Mouse (Mus musculus): ENCODE data around the gene Ccr1.
"Not testable (repeated sequence)": the region's sequence is repeated elsewhere in the genome, so short reads cannot be mapped to it uniquely, and the experiment has no call there.

Ccr1 gene

GRCm38 (mm10) chr9:123968290-123968912 is at the start of gene Ccr1:
Ccr1 (minus strand) TSS chr9:123968692.
- DNase-seq (ENCODE audit: low spot score in 2 of 2) = no peak

- no peak for DNase-seq (ENCODE audit: low spot score in 2 of 2)
Observed at GRCm38 (mm10) chr9:124016048-124016447, 47.6 kb upstream of the Ccr1 start.

DNA sequence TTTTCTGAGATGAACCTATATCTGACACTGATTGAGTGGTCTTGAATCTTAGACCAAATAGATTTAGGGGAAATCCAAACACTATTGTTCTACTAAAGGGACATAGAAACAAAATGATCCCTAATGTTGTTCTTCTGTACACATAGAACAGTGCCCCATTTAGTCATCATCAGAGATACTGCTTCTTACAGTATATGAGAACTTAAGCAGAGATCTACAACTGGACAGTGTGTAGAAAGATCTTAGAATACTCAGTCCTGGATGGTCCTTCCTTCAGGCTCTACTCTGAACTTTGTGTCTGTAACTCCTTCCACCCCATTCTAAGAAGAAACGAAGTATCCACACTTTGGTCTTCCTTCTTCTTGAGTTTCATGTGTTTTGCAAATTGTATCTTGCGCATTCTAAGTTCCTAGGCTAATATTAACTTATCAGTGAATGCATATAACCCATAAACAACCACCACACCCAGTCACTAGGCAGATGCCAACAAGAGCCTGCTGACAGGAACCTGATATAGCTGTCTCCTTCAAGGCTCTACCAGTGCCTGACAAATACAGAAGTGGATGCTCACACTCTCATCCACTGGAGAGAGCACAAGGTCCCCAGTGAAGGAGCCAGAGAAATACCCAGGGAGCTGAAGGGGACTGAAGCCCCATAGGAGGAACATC is 46.6 kb upstream of the Ccr1 start:
- DNase-seq (ENCODE audit: low spot score in 2 of 2) = no peak

DNA sequence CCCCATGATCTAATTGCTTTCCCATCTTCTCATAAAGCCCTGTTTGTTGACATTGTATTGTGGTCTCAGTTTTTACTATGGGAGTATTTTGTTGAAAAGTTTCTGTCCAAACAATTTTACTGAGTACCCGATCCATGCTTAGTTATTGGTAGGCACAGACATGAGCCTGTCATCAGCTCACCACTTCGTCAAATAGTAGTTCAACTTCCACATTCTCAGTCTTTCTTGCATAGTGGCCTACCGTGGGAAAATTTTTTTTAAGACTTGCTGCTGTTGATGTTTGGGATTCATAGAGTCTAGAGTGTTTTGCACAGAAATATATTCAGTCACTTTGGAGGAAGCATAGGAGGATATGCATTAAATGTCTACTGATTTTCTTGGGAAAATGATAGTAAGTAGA is 44.8 kb upstream of the Ccr1 start:
- DNase-seq (ENCODE audit: low spot score in 2 of 2) = no peak

DNA sequence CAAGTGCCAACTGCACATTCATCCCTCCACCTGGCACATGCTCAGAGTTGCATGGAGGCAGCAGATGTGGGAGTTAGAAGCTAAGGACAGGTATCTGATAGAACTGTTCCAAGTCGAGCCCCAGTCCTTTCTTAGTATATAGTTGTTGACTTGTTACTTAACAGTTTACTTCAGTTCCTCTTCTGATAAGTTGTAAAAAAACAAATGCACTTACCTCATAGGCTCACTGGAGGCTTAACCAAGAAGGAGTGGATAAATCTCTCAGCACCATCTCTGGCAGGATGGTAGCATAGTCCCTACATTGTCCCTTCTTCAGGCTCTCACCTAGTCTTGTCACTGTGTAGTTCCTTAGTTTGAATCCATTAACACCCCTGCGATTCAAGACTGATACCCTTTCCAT is 44.2 kb upstream of the Ccr1 start:
- DNase-seq (ENCODE audit: low spot score in 2 of 2) = no peak

DNA sequence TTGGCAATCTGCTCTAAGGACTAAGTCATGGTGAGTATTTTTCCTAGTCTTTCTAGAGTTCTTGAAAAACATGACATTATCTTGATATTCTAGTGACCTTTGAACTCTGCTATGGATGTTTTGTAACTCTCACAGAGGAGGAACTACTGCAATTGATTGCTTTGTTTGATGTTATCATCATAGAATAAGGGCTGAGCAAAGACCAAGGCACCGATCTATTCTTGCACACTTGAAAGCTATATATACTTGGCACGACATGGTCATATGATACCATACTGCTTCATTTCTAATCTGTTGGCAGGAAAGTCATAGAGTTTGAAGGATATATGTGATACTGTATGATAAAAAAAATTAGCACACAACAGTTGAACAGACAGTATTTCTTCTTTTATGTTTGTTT is 31.3 kb upstream of the Ccr1 start:
- no peak for DNase-seq (ENCODE audit: low spot score in 2 of 2)

DNA sequence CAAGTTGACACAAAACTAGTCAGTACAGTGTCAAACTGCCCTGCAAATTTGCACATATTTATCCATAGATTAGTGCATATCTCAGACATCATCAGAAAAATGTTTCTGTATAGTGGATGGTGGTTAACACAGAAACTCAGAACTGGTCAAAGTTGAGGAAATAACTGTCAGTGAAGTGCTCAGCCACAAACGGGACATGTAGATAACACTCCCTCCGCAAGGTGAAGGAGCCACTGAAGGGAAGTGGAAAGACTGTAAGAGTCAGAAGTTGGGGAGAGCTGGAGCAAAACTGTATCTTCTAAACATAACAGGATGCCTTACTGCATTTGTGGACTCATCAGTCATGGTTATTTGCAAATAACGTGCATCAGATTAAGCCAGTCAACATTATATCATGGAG is 29.2 kb upstream of the Ccr1 start:
- DNase-seq (ENCODE audit: low spot score in 2 of 2) = no peak

- DNase-seq (ENCODE audit: low spot score in 2 of 2) = no peak
Observed at GRCm38 (mm10) chr9:123991312-123991906, 22.9 kb upstream of the Ccr1 start.

- DNase-seq (ENCODE audit: low spot score in 2 of 2) = no peak
Observed at GRCm38 (mm10) chr9:123989671-123990070, 21.2 kb upstream of the Ccr1 start.

- no peak for DNase-seq (ENCODE audit: low spot score in 2 of 2)
Observed at GRCm38 (mm10) chr9:123986217-123986616, 17.7 kb upstream of the Ccr1 start.

DNA sequence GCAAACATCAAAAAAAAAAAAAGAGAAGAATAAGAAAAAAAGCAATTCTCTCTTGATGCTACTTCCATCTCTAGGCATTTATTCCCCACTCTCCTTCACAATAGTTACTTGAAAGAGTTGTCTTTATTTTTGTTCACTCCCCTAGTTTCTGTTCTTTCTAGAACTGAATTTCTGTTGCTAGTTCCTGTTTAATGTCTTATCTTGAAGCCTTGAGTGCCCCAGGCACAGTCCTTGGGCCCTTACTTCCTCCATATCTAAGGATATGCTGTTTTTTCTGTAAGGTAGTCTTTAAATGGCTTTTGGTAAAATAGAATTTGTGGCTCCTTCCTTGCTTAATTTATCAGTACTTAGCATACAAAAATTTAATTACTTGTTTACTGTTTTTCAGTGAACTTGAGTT is 16.5 kb upstream of the Ccr1 start:
- no peak for DNase-seq (ENCODE audit: low spot score in 2 of 2)

DNA sequence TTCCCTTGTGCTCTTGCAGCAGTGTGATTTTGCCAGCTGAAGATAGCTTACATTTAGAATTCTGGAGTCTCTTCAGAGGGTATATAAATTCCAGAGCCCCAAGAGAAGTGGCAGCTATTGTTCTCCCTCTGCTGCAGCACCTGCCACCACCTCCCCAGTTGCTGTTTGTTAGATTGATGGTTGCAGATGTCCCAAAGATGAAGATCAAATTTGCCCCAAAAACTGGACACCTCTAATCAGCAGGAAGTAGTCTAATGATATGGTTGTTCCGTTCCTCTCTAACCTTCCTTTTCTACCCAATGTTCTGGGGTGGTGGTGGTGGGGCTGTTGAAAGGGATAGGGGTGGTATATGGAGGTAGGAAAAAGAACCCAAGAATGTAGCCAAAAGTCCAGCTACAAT is 14.2 kb upstream of the Ccr1 start:
- DNase-seq (ENCODE audit: low spot score in 2 of 2) = no peak

DNA sequence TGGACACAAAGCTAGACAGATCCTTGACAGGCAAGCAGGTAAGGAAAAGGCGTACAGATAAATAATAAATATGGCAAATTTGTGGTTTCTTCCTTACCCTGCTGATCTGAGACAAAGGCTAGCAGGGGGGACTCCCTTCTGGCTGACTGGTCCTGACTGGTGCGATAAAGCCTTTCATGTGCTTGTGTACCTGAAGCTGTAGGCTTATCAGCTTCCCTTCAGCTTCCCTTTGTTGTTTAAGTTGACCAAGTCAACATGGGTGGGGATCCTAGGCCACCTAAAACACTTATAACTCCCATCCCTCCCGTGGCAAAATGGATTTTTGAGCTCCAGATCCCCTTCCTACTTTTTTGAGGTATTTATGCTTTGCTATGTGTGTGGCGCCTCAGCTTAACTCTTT is 13.4 kb upstream of the Ccr1 start:
- DNase-seq (ENCODE audit: low spot score in 2 of 2) = no peak

- not testable (repeated sequence) for DNase-seq (ENCODE audit: low spot score in 2 of 2)
Observed at GRCm38 (mm10) chr9:123980858-123981475, 12.5 kb upstream of the Ccr1 start.

- no peak for DNase-seq (ENCODE audit: low spot score in 2 of 2)
Observed at GRCm38 (mm10) chr9:123978308-123978707, 9.8 kb upstream of the Ccr1 start, which contains the start of gene Ccr1l1. Ccr1l1 (minus strand) TSS chr9:123978408.

DNA sequence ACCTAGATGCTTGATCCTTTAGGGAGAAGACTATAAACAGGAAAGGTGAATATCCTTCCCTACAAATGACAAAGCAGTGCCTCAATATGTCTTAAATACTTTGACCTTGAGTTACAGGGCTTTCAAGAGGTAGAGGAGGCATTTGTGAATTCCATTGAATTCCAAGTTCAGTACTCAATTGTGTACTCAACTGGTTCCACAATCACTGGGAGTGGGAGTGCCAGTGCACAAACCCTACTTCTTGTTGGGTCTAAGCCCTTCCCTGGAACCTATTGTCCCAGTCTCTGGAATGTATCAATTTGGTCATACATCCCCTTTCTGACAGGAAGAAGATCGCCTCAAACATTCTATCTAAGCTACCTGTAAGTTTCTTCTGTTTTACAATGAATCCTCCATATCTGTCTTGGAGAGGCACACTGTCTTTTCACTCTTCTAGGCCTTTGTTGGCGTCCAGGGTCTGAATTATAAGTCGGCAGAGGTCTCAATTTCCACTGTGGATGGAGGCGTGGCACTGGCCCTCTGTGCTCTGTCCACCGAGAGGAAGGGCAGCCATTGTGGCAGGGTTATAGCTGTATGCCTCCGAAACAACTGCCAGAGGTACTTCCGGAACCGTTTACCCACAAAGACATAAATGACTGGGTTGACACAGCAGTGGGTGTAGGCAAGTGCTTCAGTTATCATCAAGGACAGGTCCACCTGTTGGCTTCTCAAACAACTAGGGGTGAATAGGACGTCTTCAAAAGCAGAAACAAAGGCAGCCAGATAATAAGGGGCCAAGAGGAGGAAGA is 8.6 kb upstream of the Ccr1 start:
- DNase-seq (ENCODE audit: low spot score in 2 of 2) = no peak

GRCm38 (mm10) chr9:123975630-123976029 is 7.1 kb upstream of the Ccr1 start:
- no peak for DNase-seq (ENCODE audit: low spot score in 2 of 2)

DNA sequence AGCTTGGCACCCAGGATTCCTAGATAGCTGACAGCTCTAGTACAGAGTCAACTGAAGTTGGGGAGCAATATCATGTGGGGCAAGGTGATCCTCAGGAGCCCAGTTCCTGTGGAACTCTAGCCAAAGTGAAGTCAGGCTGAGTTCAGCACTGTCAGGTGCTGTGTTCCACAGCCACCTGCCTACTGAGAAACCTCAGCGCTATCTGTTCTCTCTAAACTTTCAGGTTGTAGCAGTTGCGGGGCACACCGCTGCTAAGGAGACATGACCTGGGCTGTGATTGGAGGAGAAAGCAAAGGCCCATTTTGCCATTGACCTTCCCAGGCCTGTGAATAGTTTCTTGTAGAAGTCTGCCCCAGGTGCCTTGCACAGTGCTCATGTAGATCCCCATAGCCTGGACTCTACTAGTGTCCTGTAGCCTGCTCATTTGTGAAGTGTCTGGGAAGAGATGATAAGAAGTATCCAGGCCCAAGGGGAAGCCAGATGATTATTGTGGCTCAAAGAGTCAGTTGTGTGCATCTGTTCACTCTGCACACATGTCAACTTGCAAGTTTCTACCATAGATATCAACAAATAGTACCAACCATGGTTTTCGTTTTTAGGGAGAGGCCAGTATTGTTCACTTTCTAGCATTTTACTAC is 1.5 kb downstream of the Ccr1 start:
- DNase-seq (ENCODE audit: low spot score in 2 of 2) = not testable (repeated sequence)

GRCm38 (mm10) chr9:123964776-123965175 is 3.7 kb downstream of the Ccr1 start:
- DNase-seq (ENCODE audit: low spot score in 2 of 2) = no peak

DNA sequence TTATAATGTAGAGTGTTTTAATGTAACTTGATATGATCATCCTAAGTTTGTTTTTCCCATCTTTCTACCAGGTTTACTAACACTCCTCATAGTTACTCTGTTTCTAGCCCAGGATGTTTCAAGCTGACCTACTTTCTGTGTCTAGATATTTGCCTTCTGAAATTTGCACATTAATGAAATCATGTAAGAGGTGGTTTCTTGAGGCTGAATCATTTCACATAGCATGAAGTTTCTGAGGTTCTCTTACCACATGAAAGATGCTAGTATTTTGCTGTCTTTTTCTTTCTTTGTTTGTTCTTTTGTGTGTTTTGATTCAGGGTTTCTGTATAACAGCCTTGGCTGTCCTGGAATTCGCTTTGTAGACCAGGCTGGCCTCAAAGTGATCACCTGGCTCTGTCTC is 8.3 kb downstream of the Ccr1 start:
- no peak for DNase-seq (ENCODE audit: low spot score in 2 of 2)

DNA sequence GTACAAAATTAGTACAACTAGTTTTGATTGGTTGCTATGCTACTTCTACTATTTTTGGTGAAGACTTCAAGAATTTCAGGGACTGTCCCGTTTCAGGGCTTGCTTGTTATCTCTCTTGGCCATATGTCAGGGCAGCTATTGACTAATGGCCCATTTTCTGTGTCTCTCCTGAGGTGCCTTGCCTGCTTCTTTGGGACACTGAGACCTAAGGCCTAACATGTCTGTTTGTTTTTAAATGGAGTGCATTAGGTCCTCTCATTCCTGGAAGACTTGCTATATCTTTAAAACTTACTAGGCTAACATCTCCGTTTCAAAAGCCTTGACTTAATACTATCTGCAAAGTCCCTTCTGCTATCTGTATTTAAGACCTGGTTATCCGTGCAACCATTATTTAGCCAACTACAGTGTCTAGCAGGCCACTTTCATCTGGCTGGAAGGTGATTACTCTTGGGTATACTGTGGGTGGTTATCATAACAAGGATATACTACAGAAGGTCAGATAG is 10.5 kb downstream of the Ccr1 start:
- no peak for DNase-seq (ENCODE audit: low spot score in 2 of 2)

All from urinary bladder, postnatal 36 days (tissue).